Mouse (Mus musculus): ENCODE results near the gene Mxd1.
A peak's percentile ranks its signal among the peaks of the same experiment; 100 is the strongest.

DNA sequence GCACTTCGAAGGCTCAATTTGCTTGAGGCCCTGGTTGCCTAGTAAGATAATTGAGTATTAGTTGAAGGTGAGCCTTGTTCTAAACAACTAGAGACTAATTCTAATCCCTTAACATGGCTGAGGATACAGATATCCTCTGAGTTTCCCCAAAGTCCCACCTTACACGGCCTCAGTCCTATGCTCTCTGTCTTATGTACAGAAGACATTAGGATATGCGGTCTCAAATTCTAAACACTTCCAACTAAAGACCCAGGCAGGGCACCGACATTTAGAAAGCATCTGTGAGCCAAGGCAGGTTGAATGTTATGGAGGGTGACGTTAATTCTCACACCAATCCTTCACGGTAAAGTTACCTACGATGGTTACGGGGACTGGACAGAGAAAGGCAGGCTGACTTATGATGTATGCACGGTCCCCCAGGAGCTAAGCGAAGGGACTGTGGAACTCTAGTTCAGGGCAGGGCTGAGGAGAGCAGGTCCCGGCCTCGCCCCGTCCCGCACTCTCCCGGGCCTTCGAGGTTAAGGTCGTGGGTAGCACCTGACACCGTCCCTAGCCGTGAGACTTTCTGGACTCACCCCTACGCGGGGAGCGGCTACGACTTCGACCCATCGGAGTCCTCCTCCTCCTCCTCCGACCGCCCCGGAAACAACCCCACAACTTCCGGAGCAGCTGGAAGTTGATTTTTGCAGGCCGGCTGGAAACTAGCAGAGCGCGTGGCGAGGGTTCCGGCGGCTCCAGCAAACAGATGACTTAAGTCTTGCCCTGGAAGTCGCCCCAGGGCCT is 15.1 kb upstream of the Mxd1 start, which contains the start of gene Snrnp27:
- TF ChIP-seq CTCF (IDR thresholded peaks at IDR 0.05; ENCODE audit: borderline replicate concordance, extremely low read depth, insufficient read depth, insufficient read length), result no peak
- peak; percentile 60; the same call in 1 of the 2 replicates for TF ChIP-seq POLR2A (IDR thresholded peaks at IDR 0.05; ENCODE audit: borderline replicate concordance, extremely low read depth, insufficient read depth, insufficient read length, poor library complexity, severe bottlenecking)

All from brain, embryonic 14.5 days (tissue).